Mouse (Mus musculus) hindbrain, embryonic 11.5 days (tissue): ENCODE measurements at regions not wholly inside any gene's neighbourhood (a gene's known extent, or its start where the extent isn't known, plus 50 kb on each side); places are given as distances from the start of the nearest gene placed in this dataset.

ENCODE experiments used
- ATAC-seq: fragments of 200-750 bp; cut with Nextera tagmentation; 2 replicates; pipeline ENCODE4 v1.8.0; 2017; ENCODE audit warnings: mild to moderate bottlenecking, moderate TSS enrichment, moderate library complexity; ENCODE audit not compliant: low FRiP score
- DNase-seq: peaks from one replicate; pipeline ENCODE4 v3.0.0-alpha.2; 2015; ENCODE audit warnings: low spot score
- H3K27ac ChIP-seq: fragments of 300-500 bp; sonication (generic); 2 replicates; pipeline ENCODE4 v1.5.1; 2014; ENCODE audit warnings: mild to moderate bottlenecking, low read depth, low read length
- H3K27me3 ChIP-seq: fragments of 300-500 bp; sonication (generic); 2 replicates; pipeline ENCODE4 v1.6.1; 2014; ENCODE audit warnings: mild to moderate bottlenecking, low read length, moderate library complexity, mixed read lengths; ENCODE audit not compliant: control insufficient read depth, insufficient read depth
- H3K36me3 ChIP-seq: fragments of 300-500 bp; sonication (generic); 2 replicates; pipeline ENCODE4 v1.6.1; 2014; ENCODE audit warnings: mild to moderate bottlenecking, low read length, moderate library complexity, mixed read lengths; ENCODE audit not compliant: control insufficient read depth, insufficient read depth
- H3K4me1 ChIP-seq: fragments of 300-500 bp; sonication (generic); replicated peaks from 2 replicates; pipeline ENCODE4 v1.6.1; 2014; ENCODE audit warnings: low read length, mixed read lengths; ENCODE audit not compliant: control insufficient read depth, insufficient read depth
- H3K4me2 ChIP-seq: fragments of 300-500 bp; sonication (generic); replicated peaks from 2 replicates; pipeline ENCODE4 v1.6.1; 2014; ENCODE audit warnings: mild to moderate bottlenecking, low read depth, low read length
- H3K4me3 ChIP-seq: fragments of 300-500 bp; sonication (generic); 2 replicates; pipeline ENCODE4 v1.5.1; 2014; ENCODE audit warnings: low read depth, low read length
- H3K9ac ChIP-seq: fragments of 300-500 bp; sonication (generic); 2 replicates; pipeline ENCODE4 v1.6.1; 2014; ENCODE audit warnings: low read depth, low read length
- H3K9me3 ChIP-seq: fragments of 300-500 bp; sonication (generic); 2 replicates; pipeline ENCODE4 v1.6.1; 2016; ENCODE audit warnings: low read length; ENCODE audit not compliant: control insufficient read depth
- WGBS: fragments of 180-500 bp; shearing (Covaris S2); extraction: QIAGEN DNeasy Blood & Tissue Kit; methylation state at CpG from one replicate; pipeline ENCODE4 v1.1.7; 2014; 5-methylcytosine and 5-hydroxymethylcytosine counted together

- no peak for ATAC-seq
- H3K4me2 ChIP-seq, result no peak overlapping the region
- no peaks in the 10 kb centered on the region for H3K9me3 ChIP-seq
- H3K27me3 ChIP-seq, result no peaks in the 10 kb centered on the region
- no peak overlapping the region for H3K9ac ChIP-seq
- DNase-seq, result no peak
- no peaks in the 10 kb centered on the region for H3K4me1 ChIP-seq
- H3K36me3 ChIP-seq, result no peaks in the 10 kb centered on the region
- no peak overlapping the region for H3K4me3 ChIP-seq
- WGBS, result 88% methylated on average over 1 of the region's 1 CpGs
- H3K27ac ChIP-seq, result no peak overlapping the region
Measured at GRCm38 (mm10) chr12:11981743-11982142, 280.2 kb upstream of the Fam49a start.

- Histone ChIP-seq H3K27ac (no peak overlapping the region), H3K9ac (no peak overlapping the region), H3K36me3 (no peaks in the 10 kb centered on the region), H3K9me3 (no peaks in the 10 kb centered on the region), H3K4me1 (no peaks in the 10 kb centered on the region), H3K4me3 (no peak overlapping the region), H3K4me2 (no peak overlapping the region), H3K27me3 (no peaks in the 10 kb centered on the region)
- ATAC-seq, result no peak
- 89% methylated on average over 1 of the region's 1 CpGs for WGBS
- no peak for DNase-seq
Measured at GRCm38 (mm10) chr12:11993513-11993912, 268.4 kb upstream of the Fam49a start.

- Histone ChIP-seq H3K9me3 (no peaks in the 10 kb centered on the region), H3K4me3 (no peak overlapping the region), H3K27me3 (no peaks in the 10 kb centered on the region), H3K27ac (no peak overlapping the region), H3K9ac (no peak overlapping the region), H3K4me1 (no peaks in the 10 kb centered on the region), H3K36me3 (no peaks in the 10 kb centered on the region), H3K4me2 (no peak overlapping the region)
- DNase-seq, result no peak
- ATAC-seq, result no peak
- 93% methylated on average over 4 of the region's 4 CpGs for WGBS
Measured at GRCm38 (mm10) chr12:11999199-11999598, 262.7 kb upstream of the Fam49a start.

GRCm38 (mm10) chr12:12002414-12002813 is 259.5 kb upstream of the Fam49a start:
- 26% methylated on average over 3 of the region's 3 CpGs for WGBS
- Histone ChIP-seq H3K36me3 (no peaks in the 10 kb centered on the region), H3K27ac (no peak overlapping the region), H3K27me3 (no peaks in the 10 kb centered on the region), H3K9me3 (no peaks in the 10 kb centered on the region), H3K9ac (no peak overlapping the region), H3K4me3 (no peak overlapping the region), H3K4me2 (no peak overlapping the region), H3K4me1 (no peaks in the 10 kb centered on the region)
- DNase-seq (peak; percentile 1), ATAC-seq (no peak)

- ATAC-seq (no peak), DNase-seq (no peak)
- Histone ChIP-seq H3K4me3 (no peak overlapping the region), H3K9ac (no peak overlapping the region), H3K27ac (no peak overlapping the region), H3K27me3 (no peaks in the 10 kb centered on the region), H3K9me3 (no peaks in the 10 kb centered on the region), H3K4me2 (no peak overlapping the region), H3K36me3 (no peaks in the 10 kb centered on the region), H3K4me1 (no peaks in the 10 kb centered on the region)
Measured at GRCm38 (mm10) chr12:12010592-12010991, 251.3 kb upstream of the Fam49a start.

- Histone ChIP-seq H3K27ac (no peak overlapping the region), H3K36me3 (no peaks in the 10 kb centered on the region), H3K9me3 (no peaks in the 10 kb centered on the region), H3K4me1 (no peaks in the 10 kb centered on the region), H3K4me3 (no peak overlapping the region), H3K9ac (no peak overlapping the region), H3K4me2 (no peak overlapping the region), H3K27me3 (no peaks in the 10 kb centered on the region)
- ATAC-seq (no peak), DNase-seq (no peak)
- 88% methylated on average over 6 of the region's 6 CpGs for WGBS
Measured at GRCm38 (mm10) chr12:12023819-12024470, 238.0 kb upstream of the Fam49a start.

GRCm38 (mm10) chr12:12030039-12030550 is 231.8 kb upstream of the Fam49a start:
- H3K9me3 ChIP-seq, result no peaks in the 10 kb centered on the region
- no peaks in the 10 kb centered on the region for H3K4me1 ChIP-seq
- no peak overlapping the region for H3K4me2 ChIP-seq
- no peaks in the 10 kb centered on the region for H3K36me3 ChIP-seq
- H3K9ac ChIP-seq, result no peak overlapping the region
- H3K27me3 ChIP-seq, result no peaks in the 10 kb centered on the region
- 91% methylated on average over 2 of the region's 2 CpGs for WGBS
- H3K27ac ChIP-seq, result no peak overlapping the region
- no peak for DNase-seq
- H3K4me3 ChIP-seq, result no peak overlapping the region
- no peak for ATAC-seq

GRCm38 (mm10) chr12:12034521-12034920 is 227.4 kb upstream of the Fam49a start:
- H3K27me3 ChIP-seq, result no peaks in the 10 kb centered on the region
- no peak overlapping the region for H3K9ac ChIP-seq
- H3K27ac ChIP-seq, result no peak overlapping the region
- no peak for DNase-seq
- H3K9me3 ChIP-seq, result no peaks in the 10 kb centered on the region
- H3K4me1 ChIP-seq, result no peaks in the 10 kb centered on the region
- H3K4me2 ChIP-seq, result no peak overlapping the region
- no peak overlapping the region for H3K4me3 ChIP-seq
- H3K36me3 ChIP-seq, result no peaks in the 10 kb centered on the region
- no peak for ATAC-seq

GRCm38 (mm10) chr12:12039217-12039616 is 222.7 kb upstream of the Fam49a start:
- no peak overlapping the region for H3K4me3 ChIP-seq
- DNase-seq (no peak), ATAC-seq (no peak)
- no peak overlapping the region for H3K9ac ChIP-seq
- H3K9me3 ChIP-seq, result no peaks in the 10 kb centered on the region
- H3K4me2 ChIP-seq, result no peak overlapping the region
- no peak overlapping the region for H3K27ac ChIP-seq
- no peaks in the 10 kb centered on the region for H3K27me3 ChIP-seq
- no peaks in the 10 kb centered on the region for H3K36me3 ChIP-seq
- 79% methylated on average over 1 of the region's 1 CpGs for WGBS
- H3K4me1 ChIP-seq, result no peaks in the 10 kb centered on the region
